Mouse (Mus musculus): ENCODE data around the gene Atp6v1b1. TPM values are rescaled to one million over a fixed set of nuclear protein-coding genes. Genes with fewer than 3 reads are reported as not detected.

Atp6v1b1 gene
- polyA plus RNA-seq, 1 experiment from 2014 or later = not detected

DNA sequence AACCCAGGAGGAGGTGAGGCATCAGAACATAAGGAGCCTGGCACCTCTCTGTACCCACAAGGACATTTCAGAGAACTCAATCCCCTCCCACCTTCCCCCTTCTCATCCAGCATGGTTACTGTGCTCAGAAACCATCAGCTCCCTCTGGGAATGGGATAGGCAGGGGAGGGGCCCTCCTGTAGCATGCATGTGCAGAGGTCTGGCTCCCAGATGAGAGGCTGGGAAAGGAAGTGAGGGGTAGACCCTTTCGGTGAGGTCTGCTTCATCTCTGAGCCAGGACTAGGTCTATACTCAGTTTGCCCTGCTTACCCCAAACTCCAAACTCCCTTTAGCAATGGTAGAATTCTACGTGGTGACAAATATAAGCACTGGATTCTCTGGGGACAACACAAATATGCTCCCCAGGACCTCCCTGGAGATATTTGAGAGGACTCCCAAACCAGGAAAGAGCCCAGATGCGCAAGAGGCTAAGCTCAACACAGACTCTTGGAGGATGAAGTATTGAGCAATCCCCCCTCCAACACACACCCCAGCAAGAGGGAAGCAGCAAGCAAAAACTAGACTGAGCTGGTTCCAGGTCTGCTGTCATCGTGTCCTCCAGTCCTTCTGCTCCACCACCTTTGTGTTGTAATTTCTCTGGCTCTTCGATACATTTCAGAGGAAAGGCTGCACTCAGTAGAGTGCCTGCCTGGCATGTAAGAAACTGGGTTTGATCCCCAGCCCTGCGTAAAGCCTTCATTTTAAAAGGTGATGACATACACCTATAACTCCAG, 34.9 kb upstream of the Atp6v1b1 start:
- Histone ChIP-seq H3K9ac (no peak overlapping the region), H3K4me2 (replicated peaks) (no peak overlapping the region), H3K4me3 (no peak overlapping the region), H3K27me3 (replicated peaks) (peaks cover 99% of the 10 kb centered on the region), H3K4me1 (peaks cover 16% of the 10 kb centered on the region), H3K9me3 (no peaks in the 10 kb centered on the region), H3K36me3 (no peaks in the 10 kb centered on the region), H3K27ac (no peak overlapping the region)
- no peak for ATAC-seq (ENCODE audit: low FRiP score, low read depth)
- 5% methylated on average over 6 of the region's 6 CpGs for WGBS

DNA sequence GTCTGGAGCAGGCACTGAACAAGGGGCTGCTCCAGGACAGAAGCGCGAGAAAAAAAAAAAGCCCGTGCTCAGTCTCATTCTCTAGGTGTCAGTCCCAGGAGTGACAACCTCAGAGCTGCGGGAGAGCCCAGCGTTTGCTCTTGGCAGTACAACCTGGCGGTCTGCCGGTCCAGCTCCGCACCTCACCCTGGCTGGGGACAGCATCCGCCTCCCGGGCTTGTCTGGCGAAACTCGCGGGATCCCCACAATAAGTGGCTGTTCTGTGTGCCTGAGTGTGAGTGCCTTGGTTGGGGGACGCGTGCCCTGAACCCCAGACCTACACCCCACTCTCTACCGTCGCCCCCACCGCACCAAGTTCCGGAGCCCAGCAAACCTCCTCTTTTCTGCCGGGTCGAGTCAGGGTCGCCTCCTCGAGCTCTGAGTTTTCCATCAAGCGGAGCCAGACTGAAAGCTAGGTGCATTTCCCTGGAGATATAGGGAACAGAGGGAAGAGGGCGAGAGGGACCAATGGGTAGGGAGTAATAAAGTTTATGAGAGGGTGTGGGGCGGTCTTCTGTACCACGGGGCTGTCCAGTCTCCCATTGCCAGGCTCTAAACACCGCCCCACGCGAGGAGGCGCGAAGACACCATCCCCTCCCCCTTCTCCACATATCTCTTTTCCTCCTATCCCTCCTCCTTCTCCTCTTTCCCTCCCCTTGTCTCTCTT, 32.3 kb upstream of the Atp6v1b1 start:
- Histone ChIP-seq H3K36me3 (no peaks in the 10 kb centered on the region), H3K4me1 (peaks cover 16% of the 10 kb centered on the region), H3K9ac (no peak overlapping the region)

DNA sequence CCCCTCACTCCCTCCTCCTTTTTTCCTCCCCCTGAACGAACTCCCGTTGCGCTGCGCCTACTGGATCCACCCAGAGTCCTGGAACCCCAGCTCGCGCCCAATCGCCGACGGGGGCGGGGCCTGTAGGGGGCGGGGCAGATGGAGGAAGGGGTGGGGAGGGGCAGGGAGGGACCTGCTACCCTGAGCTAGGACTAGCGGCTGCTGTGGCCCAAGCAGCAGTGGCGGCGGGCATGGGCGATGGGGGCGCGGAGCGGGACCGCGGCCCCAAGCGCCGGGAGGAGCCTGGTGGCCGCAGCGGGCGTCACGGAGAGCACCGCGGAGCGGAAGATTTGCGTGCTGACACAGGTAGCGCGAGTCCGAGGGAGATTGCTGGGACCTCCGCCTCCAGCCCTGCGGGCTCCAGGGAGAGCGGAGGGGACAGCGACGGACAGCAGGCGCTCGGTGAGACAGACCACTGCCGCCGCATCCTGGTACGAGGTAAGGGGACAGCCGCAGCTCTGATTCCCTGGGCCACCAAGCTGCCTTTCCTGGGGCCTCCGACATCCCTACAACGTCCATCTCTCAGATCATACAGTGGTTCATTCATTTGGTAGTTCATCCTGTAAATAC, 31.6 kb upstream of the Atp6v1b1 start, which contains the start of gene Vax2:
Gene Vax2, plus strand, starts transcription at position 198 of the 609 bp plus-strand sequence.
- peaks cover 16% of the 10 kb centered on the region for H3K4me1 ChIP-seq
- no peaks in the 10 kb centered on the region for H3K36me3 ChIP-seq
- H3K4me3 ChIP-seq = peak within 1 kb of the TSS; percentile 39
- H3K4me2 ChIP-seq (replicated peaks) = peak within 1 kb of the TSS; percentile 76
- H3K27me3 ChIP-seq (replicated peaks) = peaks cover 99% of the 10 kb centered on the region
- WGBS = under 1% methylated on average over 46 of the region's 46 CpGs
- no peak within 1 kb of the TSS for H3K9ac ChIP-seq
- H3K27ac ChIP-seq = no peak within 1 kb of the TSS
- peak; percentile 89 for ATAC-seq (ENCODE audit: low FRiP score, low read depth)
- no peaks in the 10 kb centered on the region for H3K9me3 ChIP-seq

More for the DNA sequence above, 32.3 kb upstream of the Atp6v1b1 start:
- H3K9me3 ChIP-seq = no peaks in the 10 kb centered on the region
- peak; percentile 45 for ATAC-seq (ENCODE audit: low FRiP score, low read depth)
- H3K27me3 ChIP-seq (replicated peaks) = peaks cover 99% of the 10 kb centered on the region
- under 1% methylated on average over 32 of the region's 32 CpGs for WGBS
- H3K27ac ChIP-seq = no peak overlapping the region
- peak overlapping the region; percentile 39 for H3K4me3 ChIP-seq
- peak overlapping the region; percentile 76 for H3K4me2 ChIP-seq (replicated peaks)

DNA sequence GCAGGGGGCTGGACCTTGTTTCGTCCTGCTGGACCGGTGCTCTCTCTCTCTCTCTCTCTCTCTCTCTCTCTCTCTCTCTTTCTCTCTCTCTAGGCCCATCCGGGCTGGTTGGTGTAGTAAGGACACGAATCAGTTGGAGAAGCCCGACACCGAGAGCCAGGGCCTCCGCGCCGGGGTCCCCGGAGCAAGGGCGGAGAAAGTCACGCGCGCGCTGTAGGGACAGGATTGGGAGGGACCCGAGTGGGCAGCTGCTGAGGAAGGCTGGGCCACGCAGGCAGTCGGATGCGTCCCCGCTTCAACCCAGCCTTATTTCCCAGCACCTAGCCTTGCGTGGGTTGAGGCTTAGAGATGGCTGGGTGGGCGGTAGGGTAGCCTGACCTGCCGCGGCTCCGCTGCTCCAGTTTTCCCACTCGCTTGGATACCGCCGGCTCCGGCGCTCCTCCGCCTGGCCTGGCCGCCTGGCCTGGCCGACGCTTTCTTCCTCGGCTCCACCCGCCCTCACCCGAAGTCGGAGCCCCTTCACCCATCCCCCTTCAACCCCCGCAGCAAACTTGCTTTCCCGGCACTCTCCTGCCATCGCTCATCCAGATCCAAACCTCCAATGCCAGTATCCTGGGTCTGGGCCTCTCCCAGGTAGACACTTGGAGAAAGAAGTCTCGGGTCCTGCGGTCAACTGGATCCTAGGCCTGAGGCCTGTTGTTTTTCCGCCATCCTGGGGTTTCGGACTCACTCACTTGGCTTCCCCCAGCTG, 30.9 kb upstream of the Atp6v1b1 start:
- 0 out of 2 replicates have a peak, but pooled peaks have one; percentile 7 for ATAC-seq (ENCODE audit: low FRiP score, low read depth)
- Histone ChIP-seq H3K4me1 (peaks cover 16% of the 10 kb centered on the region), H3K4me2 (replicated peaks) (peak overlapping the region; percentile 76), H3K9ac (no peak overlapping the region), H3K27ac (no peak overlapping the region), H3K4me3 (peak overlapping the region; percentile 39), H3K36me3 (no peaks in the 10 kb centered on the region), H3K27me3 (replicated peaks) (peaks cover 95% of the 10 kb centered on the region), H3K9me3 (no peaks in the 10 kb centered on the region)
- under 1% methylated on average over 45 of the region's 45 CpGs for WGBS

DNA sequence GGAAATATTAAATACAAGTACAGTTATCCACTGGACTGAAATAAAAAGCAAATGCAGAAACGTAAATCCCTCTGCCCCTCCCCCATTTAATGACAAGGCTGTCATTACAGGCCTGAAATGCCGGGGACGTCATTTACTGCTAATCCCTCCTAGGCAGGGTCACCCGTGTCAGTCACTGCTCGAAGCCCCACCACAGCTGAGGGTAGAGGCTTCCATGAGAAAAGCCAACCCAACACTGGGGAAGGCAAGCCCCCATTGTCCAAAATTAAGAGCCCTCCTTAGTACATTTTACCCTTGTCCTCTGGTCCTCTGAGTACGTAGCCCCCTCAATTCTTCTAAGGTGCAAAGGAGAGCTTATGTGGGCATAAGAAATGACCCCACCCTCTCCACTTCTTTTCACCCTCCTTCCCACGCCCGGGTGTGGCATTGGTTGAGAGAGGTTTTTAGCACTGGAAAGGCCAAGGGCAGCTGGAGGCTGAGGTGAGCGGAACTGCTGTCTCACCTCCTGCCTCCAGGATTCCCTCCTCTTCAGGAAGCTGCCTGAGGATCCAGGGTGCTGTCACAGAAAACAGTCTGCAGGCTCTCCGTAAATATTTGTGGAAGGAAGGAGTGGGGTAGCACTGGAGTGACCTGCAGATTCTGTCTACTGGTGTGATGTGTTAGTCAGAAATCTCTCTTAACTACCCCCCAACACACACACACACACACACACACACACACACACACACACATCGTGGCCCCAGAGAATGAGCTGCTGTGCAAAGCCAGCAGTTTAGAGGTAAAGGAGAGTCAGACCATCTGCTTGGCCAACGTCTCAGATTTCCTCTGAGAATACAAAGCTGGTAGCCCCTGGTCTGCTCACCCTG, 29.3 kb upstream of the Atp6v1b1 start:
- Histone ChIP-seq H3K9ac (no peak overlapping the region), H3K36me3 (no peaks in the 10 kb centered on the region), H3K4me1 (peaks cover 16% of the 10 kb centered on the region), H3K4me2 (replicated peaks) (no peak overlapping the region), H3K4me3 (no peak overlapping the region), H3K9me3 (no peaks in the 10 kb centered on the region), H3K27ac (no peak overlapping the region), H3K27me3 (replicated peaks) (peaks cover 95% of the 10 kb centered on the region)
- 2% methylated on average over 12 of the region's 12 CpGs for WGBS
- ATAC-seq (ENCODE audit: low FRiP score, low read depth) = no peak

DNA sequence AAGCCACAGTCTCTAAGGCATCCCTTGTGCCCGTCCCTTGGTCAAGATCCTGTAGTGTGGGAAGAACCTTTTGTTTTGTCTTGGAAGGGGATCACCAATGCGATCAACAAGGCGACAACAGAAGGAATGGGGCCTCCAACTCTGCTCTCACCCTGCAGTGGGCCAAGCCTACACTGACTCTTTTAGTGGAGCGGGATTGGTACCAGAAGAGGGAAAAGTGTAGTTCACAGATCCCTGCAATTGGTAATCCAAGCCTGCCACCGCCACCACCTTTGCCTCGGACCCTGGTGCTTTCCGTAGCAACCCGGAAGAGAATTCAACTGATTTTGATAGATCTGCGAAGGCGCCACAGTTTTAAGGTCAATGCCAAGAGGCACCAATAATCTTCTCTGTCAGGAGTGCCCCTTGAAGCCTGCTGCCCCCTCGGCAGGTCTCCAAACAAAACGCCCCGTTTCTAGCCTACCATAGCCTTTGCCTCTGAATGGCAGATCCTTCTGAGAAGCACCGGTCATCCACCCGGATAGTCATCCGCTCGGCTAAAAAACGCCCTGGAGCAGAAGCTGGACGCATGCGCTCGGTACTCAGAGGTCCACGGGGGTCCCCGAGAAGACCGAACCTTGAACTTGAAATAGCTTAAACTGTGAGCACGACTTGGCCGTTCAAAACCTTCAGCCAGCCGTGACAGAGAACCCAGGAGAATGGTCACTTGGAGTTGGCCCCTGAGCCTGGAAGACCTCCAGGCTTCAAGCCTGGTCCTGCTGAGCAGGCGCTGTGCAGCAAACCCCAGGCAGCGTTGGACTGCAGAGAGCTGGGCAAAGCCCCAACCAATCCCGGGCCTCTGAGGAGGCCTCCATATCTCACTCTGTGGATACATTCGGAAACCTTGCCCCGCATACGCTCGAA, 28.3 kb upstream of the Atp6v1b1 start:
- no peak overlapping the region for H3K4me2 ChIP-seq (replicated peaks)
- ATAC-seq (ENCODE audit: low FRiP score, low read depth) = no peak
- no peaks in the 10 kb centered on the region for H3K36me3 ChIP-seq
- H3K9me3 ChIP-seq = no peaks in the 10 kb centered on the region
- peaks cover 16% of the 10 kb centered on the region for H3K4me1 ChIP-seq
- WGBS = under 1% methylated on average over 34 of the region's 34 CpGs
- no peak overlapping the region for H3K9ac ChIP-seq
- no peak overlapping the region for H3K4me3 ChIP-seq
- H3K27ac ChIP-seq = no peak overlapping the region
- H3K27me3 ChIP-seq (replicated peaks) = peaks cover 95% of the 10 kb centered on the region

DNA sequence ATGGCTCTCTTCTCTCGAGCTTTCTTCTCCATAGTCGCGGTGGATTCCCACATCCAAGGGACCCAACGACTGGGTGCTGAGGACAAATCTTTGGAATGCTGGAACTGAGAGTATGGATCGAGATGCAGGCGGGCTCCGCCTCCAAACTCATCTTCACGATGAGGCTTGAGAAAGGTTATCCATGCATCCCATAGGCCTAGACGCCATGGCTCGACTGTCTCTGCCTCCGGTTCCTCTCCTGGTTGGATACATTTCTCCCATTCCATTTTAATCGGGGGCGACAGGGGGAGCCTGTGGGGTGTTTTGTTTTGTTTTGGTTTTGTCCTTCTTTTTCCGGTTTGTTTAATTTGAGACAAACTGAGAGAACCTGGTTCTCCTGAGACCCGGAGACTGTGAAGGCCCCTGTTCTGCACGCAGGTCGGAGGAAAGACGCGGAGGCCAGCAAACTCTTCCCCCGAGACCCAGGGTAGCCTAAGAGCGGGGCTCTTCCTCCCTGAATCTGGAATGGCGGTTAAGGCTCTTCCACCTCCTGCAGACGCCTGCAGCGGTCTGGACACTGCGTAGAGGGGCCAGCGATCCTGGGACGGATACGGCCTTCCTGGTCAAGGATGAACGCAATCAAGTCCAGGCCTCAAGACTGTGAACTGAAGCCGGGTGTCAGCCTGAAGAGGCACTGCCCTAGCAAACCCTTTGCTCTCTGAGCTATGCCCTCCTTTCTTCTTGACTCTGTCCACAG, 27.2 kb upstream of the Atp6v1b1 start:
- no peak for ATAC-seq (ENCODE audit: low FRiP score, low read depth)
- H3K4me1 ChIP-seq = peaks cover 14% of the 10 kb centered on the region
- WGBS = under 1% methylated on average over 30 of the region's 30 CpGs

DNA sequence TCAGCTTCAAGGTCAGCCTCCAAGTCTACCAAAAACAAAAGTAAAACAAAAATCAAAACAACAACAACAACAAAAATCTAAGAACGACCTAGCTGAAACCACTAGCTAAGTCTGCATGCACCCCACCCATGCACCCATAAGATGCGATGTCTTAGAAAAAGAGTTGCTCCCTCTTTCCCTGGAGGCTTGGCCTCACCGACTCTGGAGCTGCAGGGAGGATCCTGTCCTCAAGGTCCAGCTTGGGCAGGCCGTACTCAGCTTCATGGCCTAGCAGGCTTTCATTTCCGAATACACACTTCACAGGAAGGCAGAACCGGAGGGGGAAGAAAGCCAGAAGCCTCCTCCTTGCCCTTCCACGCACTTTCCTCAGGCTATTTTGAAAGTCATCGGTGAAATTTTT, 25.8 kb upstream of the Atp6v1b1 start:
- no peak overlapping the region for H3K4me2 ChIP-seq (replicated peaks)
- H3K4me1 ChIP-seq = peaks cover under 1% of the 10 kb centered on the region; the same call in 1 of the 2 replicates
- no peaks in the 10 kb centered on the region for H3K9me3 ChIP-seq
- no peak overlapping the region for H3K4me3 ChIP-seq
- peaks cover 95% of the 10 kb centered on the region for H3K27me3 ChIP-seq (replicated peaks)
- 1% methylated on average over 8 of the region's 8 CpGs for WGBS
- no peak overlapping the region for H3K9ac ChIP-seq
- H3K36me3 ChIP-seq = no peaks in the 10 kb centered on the region
- H3K27ac ChIP-seq = no peak overlapping the region
- no peak for ATAC-seq (ENCODE audit: low FRiP score, low read depth)

More for the DNA sequence above, 27.2 kb upstream of the Atp6v1b1 start:
- H3K27me3 ChIP-seq (replicated peaks) = peaks cover 95% of the 10 kb centered on the region
- H3K36me3 ChIP-seq = no peaks in the 10 kb centered on the region
- H3K4me2 ChIP-seq (replicated peaks) = no peak overlapping the region
- H3K9me3 ChIP-seq = no peaks in the 10 kb centered on the region
- no peak overlapping the region for H3K4me3 ChIP-seq
- no peak overlapping the region for H3K27ac ChIP-seq
- no peak overlapping the region for H3K9ac ChIP-seq

DNA sequence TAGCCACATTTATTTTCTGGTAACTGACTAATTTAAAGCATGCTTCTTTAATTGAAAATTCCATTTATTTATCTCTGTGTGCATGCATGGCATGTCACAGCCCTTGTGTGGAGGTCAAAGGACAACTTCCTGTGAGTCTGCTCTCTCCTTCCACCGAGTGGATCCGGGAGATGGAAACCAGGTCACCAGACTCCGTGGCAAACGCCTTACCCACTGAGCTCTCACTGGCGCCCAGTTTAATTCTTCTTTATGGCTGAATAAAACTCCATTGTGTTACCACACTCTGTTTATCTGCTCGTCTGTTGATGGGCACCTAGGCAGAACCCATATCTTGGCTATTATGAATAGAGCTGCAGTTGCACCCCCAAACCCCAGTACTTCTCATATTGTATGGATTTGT, 20.3 kb upstream of the Atp6v1b1 start:
- no peaks in the 10 kb centered on the region for H3K4me1 ChIP-seq
- no peak overlapping the region for H3K4me2 ChIP-seq (replicated peaks)
- H3K4me3 ChIP-seq = no peak overlapping the region
- H3K36me3 ChIP-seq = no peaks in the 10 kb centered on the region
- ATAC-seq (ENCODE audit: low FRiP score, low read depth) = no peak
- H3K9me3 ChIP-seq = no peaks in the 10 kb centered on the region
- WGBS = 23% methylated on average over 6 of the region's 6 CpGs
- peaks cover 62% of the 10 kb centered on the region for H3K27me3 ChIP-seq (replicated peaks)
- H3K27ac ChIP-seq = no peak overlapping the region
- no peak overlapping the region for H3K9ac ChIP-seq

DNA sequence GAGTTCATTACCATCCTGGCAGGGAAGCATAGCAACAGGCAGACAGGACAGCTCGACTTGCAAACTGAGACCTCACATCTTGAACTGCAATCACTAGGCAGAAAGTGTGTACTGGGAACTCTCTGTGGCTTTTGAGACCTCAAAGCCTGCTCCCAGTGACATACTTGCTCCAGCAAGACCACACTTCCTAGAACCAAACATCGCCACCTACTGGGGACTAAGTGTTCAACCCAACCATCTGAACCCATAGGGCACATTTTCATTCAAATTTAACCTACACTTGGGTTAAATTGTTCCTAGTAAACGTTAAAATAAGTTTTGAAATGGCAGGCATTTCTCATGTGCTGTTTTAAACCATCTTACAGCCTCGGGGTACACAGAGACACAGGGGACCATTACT, 15.6 kb upstream of the Atp6v1b1 start:
- Histone ChIP-seq H3K27me3 (replicated peaks) (peaks cover 23% of the 10 kb centered on the region), H3K4me3 (no peak overlapping the region), H3K4me1 (no peaks in the 10 kb centered on the region), H3K4me2 (replicated peaks) (no peak overlapping the region), H3K27ac (no peak overlapping the region), H3K36me3 (no peaks in the 10 kb centered on the region), H3K9me3 (0 out of 2 replicates have a peak, but pooled peaks cover 3% of the 10 kb centered on the region), H3K9ac (no peak overlapping the region)
- 42% methylated on average over 4 of the region's 4 CpGs for WGBS
- no peak for ATAC-seq (ENCODE audit: low FRiP score, low read depth)

All from neural tube, embryonic 12.5 days (tissue).